In genomic region chr8:13205311-13205710, GRCm38 (mm10) we compare ENCODE assay signal across 23 mouse cellular contexts. TPM values are rescaled to one million over a fixed set of nuclear protein-coding genes. Genes with fewer than 3 reads are reported as not detected.
DNase-seq lines count a peak whose midpoint lies in the region; ATAC-seq and TF ChIP-seq lines count a peak whose summit lies in the region.
"Had no signal": no experiment of that assay in that cellular context is flagged by ENCODE, and none has a peak within 500 bp of the region (broad histone marks: within the 10 kb centered on the region; RNA-seq: fewer than 3 reads in every experiment).

No protein-coding gene starts in this region.

- no peak for ATAC-seq in erythroblast, adult 5-6 weeks (replicated peaks; ENCODE audit: low FRiP score, poor library complexity, severe bottlenecking)
- no peak for ATAC-seq in liver, embryonic 12.5 days
- ATAC-seq in liver, embryonic 11.5 days (replicated peaks; ENCODE audit: low FRiP score), result no peak
- no peak for ATAC-seq in liver, postnatal 0 days
- no peak for ATAC-seq in stomach, embryonic 16.5 days (ENCODE audit: insufficient read depth, low FRiP score)
- ATAC-seq in megakaryocyte-erythroid progenitor cell, adult 5-6 weeks (replicated peaks; ENCODE audit: low FRiP score, low TSS enrichment, poor library complexity, severe bottlenecking), result no peak
- ATAC-seq: CD4-positive, CD25-positive, alpha-beta regulatory T cell, adult 4 months; forebrain, embryonic 14.5 days; inflammation-experienced regulatory T-cells, adult 6 months had no signal

- no peak for TF ChIP-seq CTCF in liver, postnatal 0 days (IDR thresholded peaks at IDR 0.05; ENCODE audit: low read depth)

- peak overlapping the region; percentile 43; the same call in 1 of the 2 replicates for H3K9ac ChIP-seq in liver, embryonic 12.5 days
- H3K9ac ChIP-seq in liver, embryonic 11.5 days (ENCODE audit: low read depth, low read length), result no peak overlapping the region; the same call in 1 of the 2 replicates
- no peak overlapping the region for H3K9ac ChIP-seq in liver, postnatal 0 days (replicated peaks)
- H3K9ac ChIP-seq in stomach, embryonic 16.5 days (ENCODE audit: low read length), result no peak overlapping the region
- H3K9ac ChIP-seq: hindbrain, embryonic 13.5 days; limb, embryonic 15.5 days had no signal

- peaks cover 3% of the 10 kb centered on the region; the same call in 1 of the 2 replicates for H3K27me3 ChIP-seq in erythroblast, embryonic 14.5 days (ENCODE audit: control insufficient read depth)
- peaks cover under 1% of the 10 kb centered on the region; the same call in 1 of the 2 replicates for H3K27me3 ChIP-seq in liver, embryonic 12.5 days (replicated peaks)
- H3K27me3 ChIP-seq in liver, embryonic 11.5 days (replicated peaks; ENCODE audit: control insufficient read depth, insufficient read depth, low read length), result peaks cover 2% of the 10 kb centered on the region
- H3K27me3 ChIP-seq in liver, postnatal 0 days (ENCODE audit: insufficient read depth, low read length), result peaks cover 5% of the 10 kb centered on the region; the same call in 1 of the 2 replicates
- H3K27me3 ChIP-seq in stomach, embryonic 16.5 days (ENCODE audit: control insufficient read depth, insufficient read depth, low read length), result 0 out of 2 replicates have a peak, but pooled peaks cover 10% of the 10 kb centered on the region

- H3K4me1 ChIP-seq in erythroblast, embryonic 14.5 days (ENCODE audit: control insufficient read depth), result peaks cover 92% of the 10 kb centered on the region
- peaks cover 89% of the 10 kb centered on the region for H3K4me1 ChIP-seq in liver, embryonic 12.5 days
- peaks cover 59% of the 10 kb centered on the region for H3K4me1 ChIP-seq in liver, embryonic 11.5 days (replicated peaks; ENCODE audit: control insufficient read depth, insufficient read depth, low read length)
- H3K4me1 ChIP-seq in liver, postnatal 0 days (ENCODE audit: insufficient read depth), result peaks cover 57% of the 10 kb centered on the region
- peaks cover 7% of the 10 kb centered on the region; the same call in 1 of the 2 replicates for H3K4me1 ChIP-seq in stomach, embryonic 16.5 days (ENCODE audit: control insufficient read depth, insufficient read depth, low read length)

- no peak for DNase-seq in liver, embryonic 11.5 days (ENCODE audit: low spot score)
- no peak for DNase-seq in liver, postnatal 0 days
- no peak for DNase-seq in right cerebral cortex, adult 18-20 months
- DNase-seq: adrenal gland, postnatal 14 days; cerebellum, adult 11-12 months; gastrocnemius, postnatal 36 days; spleen, adult 18-20 months; thymus, adult 2 months had no signal

- H3K9me3 ChIP-seq in erythroblast, embryonic 14.5 days (ENCODE audit: control insufficient read depth, low read length), result peaks cover 5% of the 10 kb centered on the region
- H3K9me3 ChIP-seq in liver, embryonic 12.5 days (replicated peaks), result no peaks in the 10 kb centered on the region
- no peaks in the 10 kb centered on the region for H3K9me3 ChIP-seq in liver, embryonic 11.5 days (ENCODE audit: control insufficient read depth, low read length)
- no peaks in the 10 kb centered on the region for H3K9me3 ChIP-seq in liver, postnatal 0 days (ENCODE audit: low read length)
- no peaks in the 10 kb centered on the region for H3K9me3 ChIP-seq in stomach, embryonic 16.5 days (replicated peaks; ENCODE audit: control insufficient read depth, low read length)
- H3K9me3 ChIP-seq: embryonic facial prominence, embryonic 10.5 days; hindbrain, embryonic 13.5 days; limb, embryonic 15.5 days had no signal

- H3K27ac ChIP-seq in liver, embryonic 12.5 days, result peak overlapping the region; percentile 98
- H3K27ac ChIP-seq in liver, embryonic 11.5 days (ENCODE audit: low read depth, low read length), result no peak overlapping the region
- H3K27ac ChIP-seq in liver, postnatal 0 days (ENCODE audit: low read depth), result 0 out of 2 replicates have a peak overlapping the region, but pooled peaks have one; percentile 22
- peak overlapping the region; percentile 69 for H3K27ac ChIP-seq in stomach, embryonic 16.5 days (ENCODE audit: low read length)
- H3K27ac ChIP-seq: embryonic facial prominence, embryonic 10.5 days; hindbrain, embryonic 13.5 days; limb, embryonic 15.5 days; macrophage had no signal

- peak overlapping the region; percentile 54 for H3K4me3 ChIP-seq in erythroblast, embryonic 14.5 days (replicated peaks)
- no peak overlapping the region for H3K4me3 ChIP-seq in liver, embryonic 12.5 days
- no peak overlapping the region for H3K4me3 ChIP-seq in liver, embryonic 11.5 days (ENCODE audit: low read depth, low read length)
- no peak overlapping the region for H3K4me3 ChIP-seq in liver, postnatal 0 days (ENCODE audit: low read depth, low read length)
- no peak overlapping the region for H3K4me3 ChIP-seq in stomach, embryonic 16.5 days (replicated peaks; ENCODE audit: low read length)
- H3K4me3 ChIP-seq: embryonic facial prominence, embryonic 10.5 days; hindbrain, embryonic 13.5 days; limb, embryonic 15.5 days had no signal

- 91% methylated on average over 5 of the region's 5 CpGs for WGBS in liver, embryonic 12.5 days (ENCODE audit: insufficient replicate concordance)
- 88% methylated on average over 5 of the region's 5 CpGs for WGBS in liver, embryonic 11.5 days
- WGBS in liver, postnatal 0 days (ENCODE audit: insufficient replicate concordance), result 90% methylated on average over 5 of the region's 5 CpGs
- 71% methylated on average over 5 of the region's 5 CpGs for WGBS in stomach, embryonic 16.5 days

- peaks cover 48% of the 10 kb centered on the region for H3K36me3 ChIP-seq in erythroblast, embryonic 14.5 days (ENCODE audit: control insufficient read depth)
- H3K36me3 ChIP-seq in liver, embryonic 12.5 days, result peaks cover 10% of the 10 kb centered on the region
- H3K36me3 ChIP-seq in liver, embryonic 11.5 days (ENCODE audit: control insufficient read depth, insufficient read depth, low read length), result no peaks in the 10 kb centered on the region
- H3K36me3 ChIP-seq in liver, postnatal 0 days (replicated peaks; ENCODE audit: insufficient read depth, low read length), result no peaks in the 10 kb centered on the region
- H3K36me3 ChIP-seq in stomach, embryonic 16.5 days (ENCODE audit: control insufficient read depth, insufficient read depth, low read length), result no peaks in the 10 kb centered on the region
- H3K36me3 ChIP-seq: embryonic facial prominence, embryonic 10.5 days; hindbrain, embryonic 13.5 days; limb, embryonic 15.5 days had no signal

- TF ChIP-seq EP300 in liver, postnatal 0 days (IDR thresholded peaks at IDR 0.05; ENCODE audit: low read depth), result no peak

- peak overlapping the region; percentile 98 for H3K4me2 ChIP-seq in liver, embryonic 12.5 days
- H3K4me2 ChIP-seq in liver, embryonic 11.5 days, result no peak overlapping the region
- H3K4me2 ChIP-seq in liver, postnatal 0 days (ENCODE audit: low read depth, low read length), result no peak overlapping the region
- H3K4me2 ChIP-seq in stomach, embryonic 16.5 days (ENCODE audit: low read depth, low read length), result no peak overlapping the region
- H3K4me2 ChIP-seq: heart, embryonic 11.5 days; hindbrain, embryonic 13.5 days; limb, embryonic 15.5 days; midbrain, embryonic 11.5 days had no signal

RNA-seq across cellular contexts. Expression of gene Grtp1, which starts 4.9 kb away (rescaled TPM):
- 1.5 and 2.9 TPM in 2 replicates for polyA plus RNA-seq in erythroblast, embryonic 14.5 days (2012)
- 5.0 and 6.3 TPM in 2 replicates for total RNA-seq in erythroblast, adult 5-6 weeks (2015; ENCODE audit: low replicate concordance)
- total RNA-seq in erythroblast, adult 5-6 weeks (2017; ENCODE audit: low replicate concordance), result 1.6 and 4.3 TPM in 2 replicates
- 13.8 and 14.0 TPM in 2 replicates for polyA plus RNA-seq in liver, embryonic 12.5 days (2016; fragmentation: Nextera tagmentation; extraction: Ambion mirVana)
- 19.7 and 23.3 TPM in 2 replicates for polyA plus RNA-seq in liver, embryonic 11.5 days (2014; fragmentation: Nextera tagmentation; extraction: Ambion mirVana)
- polyA plus RNA-seq in liver, postnatal 0 days (2015; fragmentation: Nextera tagmentation; extraction: Ambion mirVana), result 10.6 and 12.1 TPM in 2 replicates
- 22.6 and 25.5 TPM in 2 replicates for polyA plus RNA-seq in stomach, embryonic 16.5 days (2015; fragmentation: Nextera tagmentation; extraction: Ambion mirVana)
- total RNA-seq in megakaryocyte-erythroid progenitor cell, adult 5-6 weeks (2014; fragmentation: Nextera tagmentation), result 1.7 and 3.4 TPM in 2 replicates
- total RNA-seq in megakaryocyte-erythroid progenitor cell, adult 5-6 weeks (2017), result 1.1 TPM in 1 of 2 replicates, not detected in the other

RNA-seq across cellular contexts. Expression of gene Lamp1, which starts 46.4 kb away (rescaled TPM):
- 11.0 and 19.7 TPM in 2 replicates for polyA plus RNA-seq in erythroblast, embryonic 14.5 days (2012)
- total RNA-seq in erythroblast, adult 5-6 weeks (2015; ENCODE audit: low replicate concordance), result 101 and 131 TPM in 2 replicates
- total RNA-seq in erythroblast, adult 5-6 weeks (2017; ENCODE audit: low replicate concordance), result 103 and 130 TPM in 2 replicates
- polyA plus RNA-seq in liver, embryonic 12.5 days (2016; fragmentation: Nextera tagmentation; extraction: Ambion mirVana), result 199 and 203 TPM in 2 replicates
- polyA plus RNA-seq in liver, embryonic 11.5 days (2014; fragmentation: Nextera tagmentation; extraction: Ambion mirVana), result 251 and 283 TPM in 2 replicates
- 199 and 206 TPM in 2 replicates for polyA plus RNA-seq in liver, postnatal 0 days (2015; fragmentation: Nextera tagmentation; extraction: Ambion mirVana)
- polyA plus RNA-seq in stomach, embryonic 16.5 days (2015; fragmentation: Nextera tagmentation; extraction: Ambion mirVana), result 241 and 263 TPM in 2 replicates
- 102 and 143 TPM in 2 replicates for total RNA-seq in megakaryocyte-erythroid progenitor cell, adult 5-6 weeks (2014; fragmentation: Nextera tagmentation)
- 157 and 169 TPM in 2 replicates for total RNA-seq in megakaryocyte-erythroid progenitor cell, adult 5-6 weeks (2017)

RNA-seq across cellular contexts. Expression of gene Adprhl1, which starts 48.7 kb away (rescaled TPM):
- not detected in 2 replicates for polyA plus RNA-seq in erythroblast, embryonic 14.5 days (2012)
- total RNA-seq in erythroblast, adult 5-6 weeks (2015; ENCODE audit: low replicate concordance), result not detected in 2 replicates
- total RNA-seq in erythroblast, adult 5-6 weeks (2017; ENCODE audit: low replicate concordance), result 0.43 TPM in 1 of 2 replicates, not detected in the other
- polyA plus RNA-seq in liver, embryonic 12.5 days (2016; fragmentation: Nextera tagmentation; extraction: Ambion mirVana), result not detected in 2 replicates
- 0.70 TPM in 1 of 2 replicates, not detected in the other for polyA plus RNA-seq in liver, embryonic 11.5 days (2014; fragmentation: Nextera tagmentation; extraction: Ambion mirVana)
- polyA plus RNA-seq in liver, postnatal 0 days (2015; fragmentation: Nextera tagmentation; extraction: Ambion mirVana), result 0.45 TPM in 1 of 2 replicates, not detected in the other
- polyA plus RNA-seq in stomach, embryonic 16.5 days (2015; fragmentation: Nextera tagmentation; extraction: Ambion mirVana), result 0.69 and 4.2 TPM in 2 replicates
- total RNA-seq in megakaryocyte-erythroid progenitor cell, adult 5-6 weeks (2014; fragmentation: Nextera tagmentation), result not detected in 2 replicates
- not detected in 2 replicates for total RNA-seq in megakaryocyte-erythroid progenitor cell, adult 5-6 weeks (2017)
- total RNA-seq: MEL had no signal
- polyA plus RNA-seq: forebrain, embryonic 14.5 days; inflammation-experienced regulatory T-cells, adult 6 months; midbrain, embryonic 11.5 days had no signal
